Mouse (Mus musculus) spleen, adult 2 months (tissue): ENCODE measurements at regions not wholly inside any gene's neighbourhood (a gene's known extent, or its start where the extent isn't known, plus 50 kb on each side); places are given as distances from the start of the nearest gene placed in this dataset.

ENCODE experiments used
- DNase-seq, 2 experiments: peaks; one replicate each; pipeline versions ENCODE4 v3.0.0 to v3.0.0-alpha.2; 2012 to 2021; ENCODE audit warnings: low spot score in 2 of 2, low read depth in 1 of 2
- H3K27ac ChIP-seq: fragments of 200-500 bp; 2 replicates; pipeline ENCODE4 v1.5.1; 2012; ENCODE audit warnings: low read length, inconsistent platforms; ENCODE audit not compliant: insufficient read depth
- H3K27me3 ChIP-seq: fragments of 200-500 bp; 2 replicates; pipeline ENCODE4 v1.6.1; 2012; ENCODE audit warnings: mild to moderate bottlenecking, moderate library complexity, low read length, inconsistent platforms; ENCODE audit not compliant: control insufficient read depth, insufficient read depth
- H3K36me3 ChIP-seq: fragments of 200-500 bp; 2 replicates; pipeline ENCODE4 v1.6.1; 2012; ENCODE audit warnings: mild to moderate bottlenecking, low read length, inconsistent platforms; ENCODE audit not compliant: control insufficient read depth, insufficient read depth
- H3K4me1 ChIP-seq: fragments of 200-500 bp; 2 replicates; pipeline ENCODE4 v1.6.1; 2011; ENCODE audit warnings: inconsistent platforms; ENCODE audit not compliant: control insufficient read depth, insufficient read depth, insufficient read length
- H3K4me3 ChIP-seq: fragments of 200-500 bp; 2 replicates; pipeline ENCODE4 v1.5.1; 2011; ENCODE audit warnings: mild to moderate bottlenecking, inconsistent platforms; ENCODE audit not compliant: insufficient read depth, insufficient read length; ENCODE audit errors: extremely low read depth
- CTCF ChIP-seq: fragments of 200-500 bp; IDR thresholded peaks from 2 replicates; pipeline ENCODE4 v1.5.1; 2011; ENCODE audit warnings: mild to moderate bottlenecking, inconsistent platforms; ENCODE audit not compliant: insufficient read depth, insufficient read length, insufficient replicate concordance; ENCODE audit errors: extremely low read depth
- POLR2A ChIP-seq: fragments of 200-500 bp; IDR thresholded peaks from 2 replicates; pipeline ENCODE4 v1.6.1; 2011; ENCODE audit warnings: low read depth, low read length, inconsistent platforms
- WGBS: fragments of 180-500 bp; shearing (Covaris S2); methylation state at CpG from one replicate; pipeline ENCODE4 v1.1.7; 2018; 5-methylcytosine and 5-hydroxymethylcytosine counted together

- DNase-seq, result no peak
- H3K36me3 ChIP-seq, result no peaks in the 10 kb centered on the region
- WGBS, result 57% methylated on average over 17 of the region's 17 CpGs
- TF ChIP-seq CTCF (no peak), POLR2A (no peak)
- H3K27ac ChIP-seq, result no peak overlapping the region
- H3K27me3 ChIP-seq, result no peaks in the 10 kb centered on the region
- no peak overlapping the region for H3K4me3 ChIP-seq
- H3K4me1 ChIP-seq, result peaks cover 5% of the 10 kb centered on the region; the same call in 1 of the 2 replicates
Observed at GRCm38 (mm10) chr2:128414588-128415240, 176.3 kb upstream of the Spdye4c start.

GRCm38 (mm10) chr2:128416416-128416815 is 174.6 kb upstream of the Spdye4c start:
- no peak overlapping the region for H3K4me3 ChIP-seq
- no peaks in the 10 kb centered on the region for H3K36me3 ChIP-seq
- TF ChIP-seq CTCF (no peak), POLR2A (no peak)
- peaks cover 5% of the 10 kb centered on the region; the same call in 1 of the 2 replicates for H3K4me1 ChIP-seq
- 78% methylated on average over 7 of the region's 7 CpGs for WGBS
- no peaks in the 10 kb centered on the region for H3K27me3 ChIP-seq
- H3K27ac ChIP-seq, result no peak overlapping the region
- DNase-seq, result no peak

GRCm38 (mm10) chr2:128418960-128419359 is 172.0 kb upstream of the Spdye4c start:
- WGBS, result 68% methylated on average over 3 of the region's 3 CpGs
- H3K4me1 ChIP-seq, result no peaks in the 10 kb centered on the region; the same call in 1 of the 2 replicates

GRCm38 (mm10) chr2:128420406-128420805 is 170.6 kb upstream of the Spdye4c start:
- Histone ChIP-seq H3K36me3 (no peaks in the 10 kb centered on the region), H3K4me3 (no peak overlapping the region), H3K27me3 (no peaks in the 10 kb centered on the region), H3K27ac (no peak overlapping the region), H3K4me1 (no peaks in the 10 kb centered on the region; the same call in 1 of the 2 replicates)
- no peak for TF ChIP-seq POLR2A
- no peak for TF ChIP-seq CTCF
- no peak for DNase-seq
- 67% methylated on average over 10 of the region's 10 CpGs for WGBS

More at GRCm38 (mm10) chr2:128418960-128419359, 172.0 kb upstream of the Spdye4c start:
- Histone ChIP-seq H3K36me3 (no peaks in the 10 kb centered on the region), H3K4me3 (no peak overlapping the region), H3K27me3 (no peaks in the 10 kb centered on the region), H3K27ac (no peak overlapping the region)
- TF ChIP-seq POLR2A (no peak), CTCF (no peak)
- DNase-seq, result no peak

- TF ChIP-seq POLR2A (no peak), CTCF (no peak)
- H3K27me3 ChIP-seq, result no peaks in the 10 kb centered on the region
- H3K4me3 ChIP-seq, result no peak overlapping the region
- H3K4me1 ChIP-seq, result no peaks in the 10 kb centered on the region; the same call in 1 of the 2 replicates
- WGBS, result 29% methylated on average over 6 of the region's 6 CpGs
- H3K36me3 ChIP-seq, result no peaks in the 10 kb centered on the region
- no peak for DNase-seq
- H3K27ac ChIP-seq, result no peak overlapping the region
Observed at GRCm38 (mm10) chr2:128422677-128423076, 168.3 kb upstream of the Spdye4c start.

GRCm38 (mm10) chr2:128424236-128424635 is 166.8 kb upstream of the Spdye4c start:
- Histone ChIP-seq H3K36me3 (no peaks in the 10 kb centered on the region), H3K4me1 (peaks cover under 1% of the 10 kb centered on the region; the same call in 1 of the 2 replicates), H3K27ac (no peak overlapping the region), H3K4me3 (no peak overlapping the region), H3K27me3 (no peaks in the 10 kb centered on the region)
- 72% methylated on average over 7 of the region's 7 CpGs for WGBS
- TF ChIP-seq CTCF (no peak), POLR2A (no peak)
- DNase-seq, result no peak
